Mouse (Mus musculus) CD4-positive, CD25-positive, alpha-beta regulatory T cell, adult 4 months (primary cell): ENCODE measurements around the gene Gm49336. TPM values are rescaled to one million over a fixed set of nuclear protein-coding genes. Genes with fewer than 3 reads are reported as not detected.

Experiments used
- ATAC-seq: one replicate; pipeline ENCODE4 v1.8.0; 2017
- polyA plus RNA-seq, 2 experiments: library from polyadenylated mRNA; unstranded; fragments of 100-300 nt; shearing (Covaris generic); gene quantifications; one replicate each; pipeline ENCODE4 v1.2.1; 2017

The Gm49336 gene
- polyA plus RNA-seq, result 10 to 100 TPM; 14.7 to 20.6 TPM

GRCm38 (mm10) chr14:60251281-60252003 is at the start of gene Gm49336, which contains the start of gene Nupl1:
Gm49336 (minus strand) TSS chr14:60251507.
Nupl1 (minus strand) TSS chr14:60251431.
- ATAC-seq, result peak; percentile 94

- ATAC-seq, result no peak
Measured at GRCm38 (mm10) chr14:60301024-60301423, 49.7 kb upstream of the Gm49336 start.

- no peak for ATAC-seq
Measured at GRCm38 (mm10) chr14:60300224-60300991, 49.1 kb upstream of the Gm49336 start.

GRCm38 (mm10) chr14:60295531-60295930 is 44.2 kb upstream of the Gm49336 start:
- ATAC-seq, result no peak

GRCm38 (mm10) chr14:60290363-60290762 is 39.1 kb upstream of the Gm49336 start:
- ATAC-seq, result no peak

- no peak for ATAC-seq
Measured at GRCm38 (mm10) chr14:60286194-60286863, 35.0 kb upstream of the Gm49336 start.

- ATAC-seq, result no peak
Measured at GRCm38 (mm10) chr14:60275301-60276276, 24.3 kb upstream of the Gm49336 start.

- ATAC-seq, result no peak
Measured at GRCm38 (mm10) chr14:60273346-60273745, 22.0 kb upstream of the Gm49336 start.

- ATAC-seq, result peak; percentile 53
Measured at GRCm38 (mm10) chr14:60269333-60269732, 18.0 kb upstream of the Gm49336 start.

- ATAC-seq, result peak; percentile 93
Measured at GRCm38 (mm10) chr14:60264990-60265876, 13.9 kb upstream of the Gm49336 start, which contains the start of gene Mtmr6. Mtmr6 (plus strand) TSS chr14:60265228.

- no peak for ATAC-seq
Measured at GRCm38 (mm10) chr14:60262316-60262715, 11.0 kb upstream of the Gm49336 start.

- no peak for ATAC-seq
Measured at GRCm38 (mm10) chr14:60257851-60258250, 6.5 kb upstream of the Gm49336 start.

GRCm38 (mm10) chr14:60257101-60257500 is 5.8 kb upstream of the Gm49336 start:
- ATAC-seq, result no peak

- ATAC-seq, result no peak
Measured at GRCm38 (mm10) chr14:60256356-60256755, 5.0 kb upstream of the Gm49336 start.

- no peak for ATAC-seq
Measured at GRCm38 (mm10) chr14:60254774-60255173, 3.5 kb upstream of the Gm49336 start.

GRCm38 (mm10) chr14:60253466-60253865 is 2.2 kb upstream of the Gm49336 start:
- ATAC-seq, result no peak

- ATAC-seq, result no peak
Measured at GRCm38 (mm10) chr14:60252004-60253000, 995 bp upstream of the Gm49336 start.

GRCm38 (mm10) chr14:60250879-60251278 is 428 bp downstream of the Gm49336 start:
- ATAC-seq, result peak; percentile 22

- ATAC-seq, result no peak
Measured at GRCm38 (mm10) chr14:60250366-60250765, 941 bp downstream of the Gm49336 start.

GRCm38 (mm10) chr14:60238551-60238950 is 12.8 kb downstream of the Gm49336 start:
- ATAC-seq, result no peak
